Mouse (Mus musculus): ENCODE measurements around the gene Cacna1d.

DNA sequence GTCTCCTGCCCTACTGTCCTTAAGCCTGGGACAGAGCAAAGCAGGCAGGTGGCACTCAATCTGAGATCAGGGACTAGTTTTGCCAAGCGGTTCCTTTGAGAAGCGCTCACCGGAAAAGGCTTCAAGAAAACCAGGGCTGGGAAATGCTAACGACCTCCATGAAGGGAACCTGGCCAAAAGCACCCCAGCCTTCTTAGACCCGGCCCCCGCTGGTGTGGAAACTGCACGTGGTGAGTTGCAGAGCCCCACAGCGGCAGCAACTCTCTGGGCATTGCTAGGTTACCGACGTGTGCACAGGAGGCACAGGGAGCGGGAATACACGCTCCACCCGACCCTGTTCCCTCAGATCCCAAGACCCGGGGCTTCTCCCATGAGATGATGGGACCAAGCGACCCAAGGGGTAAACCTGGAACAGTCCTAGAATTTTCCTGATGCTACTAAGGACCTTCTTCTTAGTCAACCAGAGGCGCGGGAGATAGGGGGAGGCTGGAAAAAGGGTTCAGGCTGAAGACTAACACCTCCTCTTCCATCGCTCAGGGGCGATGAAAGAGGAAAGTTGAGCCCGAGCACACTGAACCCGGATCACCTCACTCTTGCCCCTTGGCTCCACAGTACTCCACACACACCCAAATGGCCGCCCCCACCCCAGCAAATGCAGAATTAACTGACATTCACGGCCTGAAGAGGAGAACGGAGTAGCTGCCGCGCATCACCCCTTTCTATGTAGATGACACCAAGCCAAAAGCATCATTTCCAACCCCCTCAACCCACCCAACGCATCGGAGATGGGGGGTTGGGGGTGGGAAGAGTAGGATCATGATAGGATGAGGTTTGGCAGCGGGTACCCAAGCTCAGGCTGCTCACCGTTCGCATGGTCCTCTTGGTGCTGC is 138.9 kb downstream of the Cacna1d start:
- TF ChIP-seq POLR2A (IDR thresholded peaks at IDR 0.05; ENCODE audit: low read depth, low read length) (no peak), CTCF (IDR thresholded peaks at IDR 0.05; ENCODE audit: extremely low read depth, insufficient read depth, insufficient read length, insufficient replicate concordance) (no peak)
